Mouse (Mus musculus) erythroblast, adult 5-6 weeks (primary cell): ENCODE measurements at regions not wholly inside any gene's neighbourhood (a gene's known extent, or its start where the extent isn't known, plus 50 kb on each side); places are given as distances from the start of the nearest gene placed in this dataset.

Experiments used
- ATAC-seq: replicated peaks from 2 replicates; pipeline ENCODE4 v1.8.0; 2016; ENCODE audit warnings: moderate number of reproducible peaks, mild to moderate bottlenecking, moderate TSS enrichment, inconsistent platforms; ENCODE audit not compliant: poor library complexity, low FRiP score, severe bottlenecking

DNA sequence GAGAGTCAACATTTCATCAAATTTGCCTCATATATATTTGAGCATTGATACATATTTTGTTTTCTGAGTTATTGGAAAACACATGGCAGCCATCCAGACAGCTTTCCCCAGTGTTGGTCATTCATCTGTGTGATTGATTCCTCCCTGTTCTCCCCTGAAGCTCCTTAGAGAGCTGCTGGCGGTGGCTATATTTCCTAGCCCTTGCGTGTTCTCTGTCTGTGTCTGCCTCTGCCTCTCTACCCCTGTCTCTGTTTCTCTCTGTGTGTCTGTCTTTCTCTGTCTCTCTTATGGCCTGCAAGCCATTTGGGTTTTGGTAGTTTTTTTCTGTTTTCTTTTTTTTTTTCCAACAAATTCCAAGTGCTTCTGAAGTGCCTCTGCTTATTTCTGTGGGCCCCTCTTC is 66.7 kb upstream of the Rbms1 start:
- no peak for ATAC-seq

DNA sequence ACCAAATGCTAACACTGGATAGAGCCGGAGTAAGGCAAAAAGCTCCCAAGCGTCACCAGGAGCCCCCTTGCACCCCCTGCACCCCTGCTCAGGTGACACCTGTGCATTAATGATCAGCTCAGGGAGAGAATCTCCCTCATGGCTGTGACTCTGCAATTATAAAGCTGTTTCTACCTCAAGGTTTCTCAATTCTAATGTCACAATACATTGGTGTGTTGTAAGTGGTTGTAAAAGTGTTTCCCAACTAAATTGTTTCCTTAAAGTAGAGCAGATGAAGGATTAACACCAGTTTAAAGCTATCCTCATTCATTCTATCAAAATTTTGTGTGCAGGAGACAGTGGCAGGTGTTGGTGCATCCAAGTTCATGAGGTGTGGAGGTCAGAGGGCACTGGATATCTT is 65.6 kb upstream of the Rbms1 start:
- no peak for ATAC-seq

DNA sequence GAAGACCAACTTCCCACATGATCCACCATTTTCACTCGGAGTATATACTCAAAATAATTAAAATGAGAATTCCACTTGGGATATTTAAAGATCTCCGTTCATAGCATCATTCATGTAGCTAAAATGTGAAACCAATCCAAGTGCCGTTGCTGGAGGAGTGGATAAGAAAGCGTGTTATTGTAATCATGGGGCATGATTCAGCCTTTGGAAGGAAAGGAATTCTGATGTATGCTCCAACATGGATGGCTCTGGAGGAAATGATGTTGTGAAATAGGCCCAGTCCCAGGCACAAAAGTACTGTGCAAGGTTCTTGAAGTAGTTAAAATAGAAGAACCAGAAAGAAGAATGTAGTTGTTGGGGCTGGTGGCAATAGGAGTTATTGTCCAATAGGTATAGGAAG is 64.7 kb upstream of the Rbms1 start:
- ATAC-seq: no peak

DNA sequence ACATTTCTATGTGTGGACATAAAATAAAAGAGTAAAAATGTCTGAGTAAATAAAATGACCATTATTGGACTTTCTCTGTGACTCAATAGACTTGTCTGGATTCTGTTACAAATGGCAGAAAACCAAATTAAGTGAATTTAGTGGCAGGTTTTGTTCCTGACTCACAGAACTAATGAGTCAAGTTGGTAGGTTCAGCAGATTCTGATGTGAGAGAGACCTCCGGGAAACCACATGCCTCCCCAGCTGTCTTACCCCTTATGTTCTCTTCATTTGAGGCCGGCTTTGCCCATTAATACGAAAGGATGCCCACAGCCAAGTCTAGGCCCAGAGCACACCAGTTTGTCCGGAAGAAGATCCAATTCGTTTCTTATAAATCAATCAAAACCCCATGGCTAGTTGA is 59.4 kb upstream of the Rbms1 start:
- no peak for ATAC-seq

DNA sequence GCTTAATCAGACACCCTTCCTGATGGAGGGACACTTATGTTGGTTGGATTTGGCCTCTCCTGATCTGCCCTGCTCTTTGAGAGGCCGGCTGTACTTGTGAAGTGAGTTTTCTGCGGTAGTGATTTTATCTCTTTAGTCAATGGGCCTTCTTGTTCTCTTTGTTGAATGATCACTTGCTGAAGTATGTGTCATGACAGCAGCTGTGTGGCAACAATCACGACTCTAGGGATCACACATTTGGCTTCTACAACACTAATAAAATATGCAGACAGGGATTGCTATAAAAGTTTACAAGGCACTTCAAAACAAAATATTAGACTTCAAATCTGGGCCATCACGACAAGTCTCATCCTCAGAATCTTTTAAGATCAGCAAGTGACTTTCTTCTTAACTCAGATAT is 57.8 kb upstream of the Rbms1 start:
- ATAC-seq: no peak

DNA sequence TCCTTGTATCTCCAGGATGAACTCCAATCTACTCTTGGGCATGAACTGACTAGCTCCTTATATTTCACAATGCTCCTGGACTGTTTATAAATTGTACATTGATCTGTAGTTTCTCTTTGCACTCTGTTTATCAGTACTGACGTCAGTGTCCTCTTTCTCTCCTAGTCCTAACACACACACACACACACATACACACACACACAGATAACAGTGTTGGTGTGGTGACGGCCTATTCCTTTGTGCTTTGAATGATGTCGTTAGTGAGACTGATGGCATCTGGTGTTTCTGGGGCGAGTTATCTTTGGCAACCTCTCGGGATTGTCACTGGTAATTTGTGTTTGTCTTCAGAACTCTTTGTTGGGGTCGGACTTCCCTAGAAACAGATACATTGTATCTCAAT is 50.0 kb upstream of the Rbms1 start:
- ATAC-seq: no peak
